ENCODE assay signal across 18 mouse cellular contexts in genomic region chr5:5290714-5291113, GRCm38 (mm10).
A peak's percentile ranks its signal among the peaks of the same experiment; 100 is the strongest.
DNase-seq lines count a peak whose midpoint lies in the region; ATAC-seq and TF ChIP-seq lines count a peak whose summit lies in the region.
"Had no signal": no experiment of that assay in that cellular context is flagged by ENCODE, and none has a peak within 500 bp of the region (broad histone marks: within the 10 kb centered on the region; RNA-seq: fewer than 3 reads in every experiment).

No protein-coding gene starts in this region.

- no peaks in the 10 kb centered on the region; the same call in 1 of the 2 replicates for H3K4me1 ChIP-seq in hindbrain, embryonic 12.5 days
- 0 out of 2 replicates have a peak, but pooled peaks cover 3% of the 10 kb centered on the region for H3K4me1 ChIP-seq in hindbrain, embryonic 14.5 days (replicated peaks; ENCODE audit: control insufficient read depth, insufficient read depth, low read length)
- H3K4me1 ChIP-seq in midbrain, embryonic 13.5 days (replicated peaks): no peaks in the 10 kb centered on the region; the same call in 1 of the 2 replicates
- no peaks in the 10 kb centered on the region for H3K4me1 ChIP-seq in midbrain, embryonic 15.5 days
- H3K4me1 ChIP-seq in limb, embryonic 14.5 days (ENCODE audit: control insufficient read depth, insufficient read depth, low read length): peaks cover 7% of the 10 kb centered on the region; the same call in 1 of the 2 replicates

- no peaks in the 10 kb centered on the region for H3K27me3 ChIP-seq in hindbrain, embryonic 12.5 days
- no peaks in the 10 kb centered on the region for H3K27me3 ChIP-seq in hindbrain, embryonic 14.5 days (ENCODE audit: control insufficient read depth, insufficient read depth, low read length)
- H3K27me3 ChIP-seq in midbrain, embryonic 13.5 days: no peaks in the 10 kb centered on the region
- no peaks in the 10 kb centered on the region for H3K27me3 ChIP-seq in midbrain, embryonic 15.5 days (replicated peaks)
- no peaks in the 10 kb centered on the region for H3K27me3 ChIP-seq in limb, embryonic 14.5 days (ENCODE audit: control insufficient read depth, insufficient read depth, low read length)
- H3K27me3 ChIP-seq: embryonic facial prominence, embryonic 12.5 days; lung, embryonic 15.5 days; neural tube, embryonic 13.5 days had no signal

- DNase-seq in hindbrain, embryonic 14.5 days (ENCODE audit: low spot score): no peak
- no peak for DNase-seq in limb, embryonic 14.5 days (ENCODE audit: low spot score)
- no peak for DNase-seq in ovary, postnatal 10 days (ENCODE audit: low spot score)
- DNase-seq in B cell, adult 2 months: no peak
- DNase-seq: adrenal gland, adult 2 months; cerebellum, adult 9-10 months; gastrocnemius, postnatal 36 days; kidney, adult 9 months; thymus, adult 2 months had no signal

- no peak overlapping the region for H3K4me3 ChIP-seq in hindbrain, embryonic 12.5 days
- H3K4me3 ChIP-seq in hindbrain, embryonic 14.5 days (replicated peaks; ENCODE audit: low read length): no peak overlapping the region
- no peak overlapping the region for H3K4me3 ChIP-seq in midbrain, embryonic 13.5 days (replicated peaks)
- no peak overlapping the region for H3K4me3 ChIP-seq in midbrain, embryonic 15.5 days
- H3K4me3 ChIP-seq in limb, embryonic 14.5 days (replicated peaks; ENCODE audit: low read length): no peak overlapping the region
- H3K4me3 ChIP-seq: embryonic facial prominence, embryonic 12.5 days; heart, embryonic 10.5 days; lung, embryonic 15.5 days; neural tube, embryonic 13.5 days had no signal

- H3K9me3 ChIP-seq in hindbrain, embryonic 12.5 days (replicated peaks): no peaks in the 10 kb centered on the region
- no peaks in the 10 kb centered on the region for H3K9me3 ChIP-seq in hindbrain, embryonic 14.5 days (ENCODE audit: control insufficient read depth, low read length)
- H3K9me3 ChIP-seq in midbrain, embryonic 13.5 days: no peaks in the 10 kb centered on the region
- no peaks in the 10 kb centered on the region for H3K9me3 ChIP-seq in midbrain, embryonic 15.5 days
- no peaks in the 10 kb centered on the region for H3K9me3 ChIP-seq in limb, embryonic 14.5 days (ENCODE audit: control insufficient read depth, low read length)
- H3K9me3 ChIP-seq: embryonic facial prominence, embryonic 12.5 days; heart, embryonic 10.5 days; lung, embryonic 15.5 days; neural tube, embryonic 13.5 days had no signal

- 86% methylated on average over 3 of the region's 4 CpGs for WGBS in hindbrain, embryonic 12.5 days
- 83% methylated on average over 4 of the region's 4 CpGs for WGBS in hindbrain, embryonic 14.5 days
- 90% methylated on average over 4 of the region's 4 CpGs for WGBS in midbrain, embryonic 13.5 days
- WGBS in midbrain, embryonic 15.5 days: 82% methylated on average over 4 of the region's 4 CpGs
- WGBS in limb, embryonic 14.5 days: 47% methylated on average over 4 of the region's 4 CpGs

- 0 out of 2 replicates have a peak, but pooled peaks have one; percentile 44 for ATAC-seq in hindbrain, embryonic 12.5 days (ENCODE audit: low FRiP score)
- no peak for ATAC-seq in hindbrain, embryonic 14.5 days (ENCODE audit: low FRiP score)
- peak; percentile 43; the same call in 1 of the 2 replicates for ATAC-seq in midbrain, embryonic 13.5 days
- ATAC-seq in midbrain, embryonic 15.5 days (replicated peaks): no peak
- peak; percentile 9; the same call in 1 of the 2 replicates for ATAC-seq in limb, embryonic 14.5 days (ENCODE audit: low FRiP score, low read depth)
- ATAC-seq: forebrain, embryonic 14.5 days had no signal

- no peak overlapping the region for H3K4me2 ChIP-seq in hindbrain, embryonic 12.5 days (replicated peaks)
- H3K4me2 ChIP-seq in hindbrain, embryonic 14.5 days (replicated peaks): no peak overlapping the region
- no peak overlapping the region for H3K4me2 ChIP-seq in midbrain, embryonic 13.5 days (replicated peaks)
- no peak overlapping the region for H3K4me2 ChIP-seq in midbrain, embryonic 15.5 days
- no peak overlapping the region for H3K4me2 ChIP-seq in limb, embryonic 14.5 days (replicated peaks; ENCODE audit: low read depth, low read length, severe bottlenecking)
- H3K4me2 ChIP-seq: embryonic facial prominence, embryonic 12.5 days; lung, embryonic 15.5 days; midbrain, embryonic 11.5 days; neural tube, embryonic 13.5 days had no signal

- H3K27ac ChIP-seq in hindbrain, embryonic 12.5 days: no peak overlapping the region
- no peak overlapping the region for H3K27ac ChIP-seq in hindbrain, embryonic 14.5 days
- no peak overlapping the region for H3K27ac ChIP-seq in midbrain, embryonic 13.5 days
- H3K27ac ChIP-seq in midbrain, embryonic 15.5 days: no peak overlapping the region
- no peak overlapping the region for H3K27ac ChIP-seq in limb, embryonic 14.5 days (replicated peaks; ENCODE audit: low read depth, low read length)
- H3K27ac ChIP-seq: embryonic facial prominence, embryonic 12.5 days; heart, embryonic 10.5 days; lung, embryonic 15.5 days; neural tube, embryonic 13.5 days had no signal

- no peaks in the 10 kb centered on the region for H3K36me3 ChIP-seq in hindbrain, embryonic 12.5 days
- no peaks in the 10 kb centered on the region for H3K36me3 ChIP-seq in hindbrain, embryonic 14.5 days (replicated peaks; ENCODE audit: control insufficient read depth, insufficient read depth)
- no peaks in the 10 kb centered on the region for H3K36me3 ChIP-seq in midbrain, embryonic 13.5 days
- no peaks in the 10 kb centered on the region for H3K36me3 ChIP-seq in midbrain, embryonic 15.5 days (replicated peaks)
- no peaks in the 10 kb centered on the region for H3K36me3 ChIP-seq in limb, embryonic 14.5 days (ENCODE audit: control insufficient read depth, insufficient read depth, low read length)
- H3K36me3 ChIP-seq: embryonic facial prominence, embryonic 12.5 days; heart, embryonic 10.5 days; lung, embryonic 15.5 days; neural tube, embryonic 13.5 days had no signal

- no peak for TF ChIP-seq POLR2A in limb, embryonic 14.5 days (IDR thresholded peaks at IDR 0.05; ENCODE audit: borderline replicate concordance, extremely low read depth, insufficient read depth, insufficient read length)

- no peak overlapping the region for H3K9ac ChIP-seq in hindbrain, embryonic 12.5 days
- H3K9ac ChIP-seq in hindbrain, embryonic 14.5 days: no peak overlapping the region
- H3K9ac ChIP-seq in midbrain, embryonic 13.5 days (replicated peaks): no peak overlapping the region
- no peak overlapping the region for H3K9ac ChIP-seq in midbrain, embryonic 15.5 days
- no peak overlapping the region for H3K9ac ChIP-seq in limb, embryonic 14.5 days (ENCODE audit: low read depth, low read length, severe bottlenecking)
- H3K9ac ChIP-seq: embryonic facial prominence, embryonic 12.5 days; lung, embryonic 15.5 days; neural tube, embryonic 13.5 days had no signal

Comparison
In these comparisons a context has a peak if more than half of its experiments do, and no peak if none do; other contexts are left out.
1. ATAC-seq: peak in hindbrain, embryonic 12.5 days (single experiment), midbrain, embryonic 13.5 days (single experiment) and limb, embryonic 14.5 days (single experiment); none in hindbrain, embryonic 14.5 days (single experiment) and midbrain, embryonic 15.5 days (single experiment).